Mouse (Mus musculus) c-Kit-positive CD71-positive TER-119-positive erythroid progenitor cells, embryonic 14.5 days (primary cell): ENCODE results near the gene Hcrtr1.

Experiments used
- DNase-seq: peaks from one replicate; pipeline ENCODE4 v3.0.0-alpha.2; 2013; ENCODE audit warnings: low spot score

The Hcrtr1 gene

DNA sequence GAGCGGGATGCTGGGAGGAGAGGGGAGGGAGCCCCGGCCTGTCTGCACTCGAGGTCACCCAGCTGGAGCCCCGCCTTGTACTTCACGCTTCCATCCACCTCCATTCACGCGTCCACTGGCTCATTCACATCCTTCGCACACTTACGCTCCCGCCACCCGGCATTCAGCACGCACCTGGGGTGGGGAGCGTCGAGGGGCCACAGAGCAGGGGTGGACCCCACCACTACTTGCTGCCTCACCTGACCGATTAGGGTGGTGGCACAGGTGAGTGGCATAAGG, at the start of gene Hcrtr1:
Gene Hcrtr1 (minus strand): TSS at position 146 of the 279 bp plus-strand sequence.
- DNase-seq, result no peak

DNA sequence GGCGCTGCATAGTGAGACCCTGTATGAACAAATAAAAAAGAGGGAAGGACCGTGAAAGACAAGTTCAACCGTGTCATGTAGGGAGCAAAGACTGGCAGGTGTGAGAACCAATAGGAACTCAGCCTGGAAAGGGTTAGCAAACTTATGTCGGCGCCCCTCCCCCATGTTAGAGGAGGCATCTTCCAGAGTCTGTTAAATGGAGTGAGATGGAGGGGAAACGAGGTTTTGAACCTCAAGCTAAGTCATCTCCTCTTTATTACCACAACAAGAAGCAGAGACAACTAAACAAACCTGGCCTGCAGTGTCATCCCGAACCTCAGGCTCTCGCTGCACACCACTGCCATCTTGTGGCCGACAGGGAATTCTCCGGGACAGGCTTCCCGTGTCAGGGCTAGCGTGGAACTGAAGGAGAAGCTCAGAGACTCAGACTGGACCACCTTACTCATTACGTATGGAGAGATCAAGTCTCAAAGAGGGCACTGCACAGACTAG, 49.7 kb upstream of the Hcrtr1 start:
- peak; percentile 71 for DNase-seq

DNA sequence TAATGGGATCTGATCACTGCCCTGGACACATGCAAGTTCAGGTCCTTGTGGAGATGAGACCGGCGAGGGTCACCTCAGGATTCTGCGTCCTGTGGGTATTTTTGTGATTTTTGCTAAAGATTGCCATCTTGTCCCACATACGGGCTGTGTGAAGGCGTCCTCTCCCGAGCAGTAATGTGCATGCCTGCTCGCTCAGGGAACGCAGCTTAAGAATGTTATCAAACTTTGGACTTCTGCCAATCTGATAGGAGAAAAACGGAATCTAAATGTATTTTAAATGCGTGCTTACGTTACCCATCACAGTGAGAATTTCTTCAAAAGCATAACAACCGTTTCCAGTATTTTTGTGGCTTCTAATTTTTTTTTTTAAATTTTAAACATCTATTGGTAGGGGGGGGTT, 47.7 kb upstream of the Hcrtr1 start:
- DNase-seq, result no peak

DNA sequence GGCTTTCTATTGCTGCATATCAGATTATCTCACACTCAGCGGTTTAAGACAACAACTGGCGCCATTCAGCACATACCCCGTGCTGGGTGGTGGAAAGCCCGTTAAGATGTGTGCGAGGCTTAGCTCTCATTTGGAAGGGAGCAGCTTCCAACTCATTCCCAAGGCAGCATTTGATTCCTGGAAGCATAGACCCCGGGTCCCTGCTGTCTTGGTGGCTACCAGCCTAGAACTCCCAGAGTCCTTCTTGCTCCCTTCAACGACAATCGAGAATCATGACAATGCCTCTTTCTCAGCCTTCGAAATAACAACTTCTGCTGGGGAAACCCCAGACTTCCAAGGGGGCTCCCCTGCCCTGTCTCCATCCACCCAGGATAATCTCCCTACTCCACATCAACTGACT, 47.3 kb upstream of the Hcrtr1 start:
- no peak for DNase-seq

DNA sequence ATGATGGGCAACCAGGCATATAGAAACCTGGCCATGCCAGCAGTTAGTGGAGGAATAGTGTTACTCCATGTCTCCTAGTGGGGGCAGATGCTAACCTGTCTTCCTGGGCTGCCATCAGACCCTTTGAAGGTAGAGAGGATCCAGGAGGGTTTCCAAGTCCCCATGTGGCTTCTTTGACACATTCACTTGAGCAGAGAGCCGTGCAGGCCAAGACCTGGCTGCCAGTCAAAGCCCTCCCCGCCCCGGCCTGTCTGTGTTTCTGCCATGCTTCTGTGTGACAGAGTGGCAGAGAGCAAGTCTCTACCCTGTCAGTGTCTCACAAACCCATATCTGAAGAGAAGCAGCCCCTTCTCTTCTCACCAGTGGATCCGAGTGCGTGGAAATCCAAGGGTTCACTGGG, 44.7 kb upstream of the Hcrtr1 start:
- no peak for DNase-seq

DNA sequence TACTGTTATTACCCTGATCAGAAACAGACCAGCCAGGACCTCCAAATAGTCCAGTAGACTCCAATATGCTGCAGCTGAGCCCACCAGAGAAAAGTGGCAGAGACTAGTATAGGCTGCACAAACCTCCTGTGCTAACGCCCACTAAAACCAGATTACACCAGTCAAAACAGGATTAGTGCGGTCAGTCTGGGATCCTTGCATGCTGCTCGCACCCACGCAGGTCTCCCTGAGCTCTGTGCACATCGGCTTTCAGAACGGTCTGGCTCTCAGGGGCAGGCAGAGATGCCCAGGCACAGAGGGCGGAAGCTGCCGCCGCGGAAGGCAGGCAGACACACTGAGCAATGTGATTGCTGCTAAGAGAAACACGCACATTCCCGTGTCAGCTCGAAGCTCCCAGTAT, 43.9 kb upstream of the Hcrtr1 start:
- no peak for DNase-seq

DNA sequence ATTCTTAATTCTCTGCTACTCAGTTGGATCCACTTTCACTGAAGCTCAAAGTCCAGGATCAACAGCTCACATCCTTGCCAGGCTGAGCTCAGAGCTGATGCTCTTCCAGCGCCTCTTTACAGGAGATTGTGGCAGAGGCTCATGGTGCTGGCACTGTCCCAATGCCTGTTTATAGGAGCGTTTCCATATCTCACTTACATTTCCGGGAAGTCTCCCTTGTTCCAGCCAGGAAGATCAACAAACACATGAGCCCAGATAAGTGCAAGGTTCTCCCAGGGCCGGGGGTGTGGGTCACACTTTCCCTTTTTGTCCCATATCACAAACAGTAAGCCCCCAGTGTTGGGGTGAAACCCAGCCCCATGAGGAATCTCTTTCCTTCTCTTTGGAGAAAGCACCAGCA, 42.7 kb upstream of the Hcrtr1 start:
- DNase-seq, result no peak

DNA sequence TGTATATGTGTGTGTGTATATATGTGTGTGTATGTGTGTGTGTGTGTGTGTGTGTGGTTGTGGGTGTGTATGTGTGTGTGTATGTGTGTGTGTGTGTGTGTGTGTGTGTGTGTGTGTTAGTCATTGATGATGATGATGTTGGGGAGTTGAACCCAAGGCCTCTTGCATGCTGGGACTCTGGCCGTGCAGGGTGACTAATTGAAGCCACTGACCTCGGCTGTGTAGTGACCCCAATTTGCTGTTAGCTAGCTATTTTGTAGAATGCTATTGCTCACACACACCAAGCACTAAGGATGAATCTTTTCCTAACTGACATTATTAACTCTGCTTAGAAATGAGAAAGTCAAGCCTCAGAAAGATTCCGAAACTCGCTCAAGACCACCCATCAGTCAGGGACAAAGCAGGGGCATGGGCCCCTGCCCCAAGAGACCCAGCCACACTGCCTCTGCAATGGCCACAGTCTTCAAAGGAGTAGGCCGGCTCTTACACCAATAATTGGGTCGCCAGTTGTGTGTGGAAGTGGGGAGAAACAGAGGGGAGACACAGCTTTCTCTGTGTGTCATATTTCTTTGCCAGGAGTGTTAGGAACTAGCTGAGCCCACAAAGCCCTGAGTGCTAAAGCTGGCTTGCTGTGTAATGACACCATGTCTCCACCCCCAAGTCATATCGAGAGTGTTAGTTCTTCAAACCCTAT, 41.9 kb upstream of the Hcrtr1 start:
- no peak for DNase-seq

DNA sequence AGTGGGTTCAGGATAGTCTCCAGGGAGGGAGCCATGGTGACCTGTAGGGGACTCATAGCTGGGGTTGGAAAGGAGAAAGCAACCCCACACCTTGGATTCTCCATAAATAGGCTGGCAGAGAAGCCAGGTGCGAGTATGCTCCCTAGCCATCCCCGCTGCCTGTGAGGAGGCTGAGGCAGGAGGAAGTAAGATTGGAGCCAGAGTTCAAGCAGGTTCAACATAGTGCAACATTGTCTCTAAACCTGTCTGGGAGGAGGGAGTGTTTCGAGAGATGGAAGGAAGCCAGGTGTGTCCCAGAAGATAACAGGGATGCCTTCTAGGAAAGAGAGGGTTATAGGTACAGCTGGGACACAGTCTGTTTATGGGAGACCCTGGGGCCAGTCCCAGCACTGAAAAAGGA, 40.7 kb upstream of the Hcrtr1 start:
- no peak for DNase-seq

DNA sequence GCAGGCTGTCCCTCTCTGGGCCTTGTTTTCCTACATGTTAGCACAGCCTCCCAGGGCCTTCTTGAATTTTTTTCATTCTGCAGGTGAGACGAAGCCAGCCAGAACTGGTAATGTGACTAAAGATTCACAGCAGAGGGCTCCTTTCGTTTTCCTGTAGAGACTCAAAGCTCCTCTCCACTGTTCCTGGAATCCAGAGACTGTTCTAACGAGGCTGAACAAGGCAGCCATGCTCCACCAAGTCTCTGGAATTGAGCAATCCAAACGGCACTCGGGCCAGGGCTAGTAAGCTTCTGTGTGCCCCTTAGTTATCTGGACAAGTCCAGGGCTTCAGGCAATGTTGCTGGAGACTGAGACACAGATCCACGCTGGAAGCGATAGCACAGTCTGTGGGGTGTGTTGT, 38.4 kb upstream of the Hcrtr1 start:
- DNase-seq, result no peak

DNA sequence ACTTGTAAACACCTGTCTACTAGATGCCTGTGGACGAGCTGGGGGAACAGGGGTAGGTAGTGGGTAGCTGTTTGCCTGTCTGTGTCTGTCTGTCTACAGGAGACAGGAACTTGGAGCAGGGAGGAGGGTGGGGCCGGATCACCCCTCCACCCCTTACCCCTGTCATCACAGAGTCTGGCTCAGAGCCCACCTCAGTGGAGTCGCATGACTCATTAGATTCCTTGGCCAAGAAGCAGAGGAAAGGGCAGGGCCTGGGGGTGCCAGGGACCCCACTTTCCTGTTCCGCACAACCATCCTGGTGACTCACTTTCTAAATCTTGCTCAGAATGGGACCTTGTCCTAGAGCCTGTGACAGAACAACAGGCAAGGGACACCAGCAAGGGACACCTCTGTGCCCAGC, 37.9 kb upstream of the Hcrtr1 start:
- DNase-seq, result no peak

DNA sequence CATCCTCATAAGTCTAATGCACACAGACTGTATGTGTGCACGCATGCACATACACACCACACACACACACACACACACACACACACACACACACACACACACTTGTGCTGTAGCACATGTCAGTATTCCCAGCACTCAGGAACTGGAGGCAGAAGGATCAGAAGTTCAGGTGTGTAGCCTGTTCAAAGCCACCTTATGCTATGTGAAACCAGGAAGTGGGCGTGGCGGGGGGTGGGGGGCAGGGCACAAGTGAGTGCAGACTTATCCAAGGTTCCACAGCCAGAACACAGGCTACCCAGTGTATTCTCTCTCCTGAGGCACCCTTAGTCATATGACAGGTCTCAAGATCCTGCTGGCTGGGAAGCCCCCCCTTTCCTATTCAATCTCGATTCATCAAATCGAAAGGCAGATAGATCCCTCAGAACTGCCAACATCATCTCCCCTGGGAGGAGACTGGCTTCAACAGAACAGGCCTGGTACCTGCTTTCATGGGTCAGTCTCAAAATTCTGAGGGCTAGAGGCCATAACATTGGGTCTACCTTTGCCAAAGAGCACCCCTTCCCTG, 37.1 kb upstream of the Hcrtr1 start:
- DNase-seq, result no peak

DNA sequence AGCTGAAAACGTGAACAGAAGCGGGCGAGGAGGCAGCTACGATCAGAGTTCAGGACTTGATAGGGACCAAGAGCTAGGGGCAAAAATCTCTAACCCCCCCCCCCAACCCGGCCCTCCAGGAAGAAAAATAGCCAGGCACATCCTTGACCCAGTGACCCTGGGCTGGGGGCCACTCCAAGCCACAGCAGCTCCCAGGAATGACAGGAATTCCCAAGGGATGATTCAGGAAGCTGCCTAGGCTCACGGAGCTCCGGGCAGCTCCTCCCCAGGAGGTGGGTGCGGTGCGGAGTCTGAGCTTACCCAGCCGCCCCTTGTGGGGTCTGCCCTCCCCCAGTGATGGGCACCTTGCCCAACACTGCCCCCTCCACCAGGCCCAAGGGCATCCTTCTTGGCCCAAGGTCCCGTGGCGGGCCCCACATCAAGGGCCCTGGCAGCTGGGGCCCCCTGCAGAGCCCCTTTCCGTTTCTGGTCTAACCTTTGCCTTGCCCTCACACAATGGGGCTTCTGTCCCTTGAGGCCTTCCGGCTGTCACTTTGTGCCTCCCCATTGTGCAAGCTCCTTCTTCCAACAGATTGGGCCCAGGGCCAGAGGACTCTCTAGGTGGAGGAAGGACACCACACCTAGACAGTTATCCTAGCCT, 36.0 kb upstream of the Hcrtr1 start, which contains the start of gene Tinagl1:
Gene Tinagl1 (minus strand): TSS at position 51 of the 640 bp plus-strand sequence.
- no peak for DNase-seq

DNA sequence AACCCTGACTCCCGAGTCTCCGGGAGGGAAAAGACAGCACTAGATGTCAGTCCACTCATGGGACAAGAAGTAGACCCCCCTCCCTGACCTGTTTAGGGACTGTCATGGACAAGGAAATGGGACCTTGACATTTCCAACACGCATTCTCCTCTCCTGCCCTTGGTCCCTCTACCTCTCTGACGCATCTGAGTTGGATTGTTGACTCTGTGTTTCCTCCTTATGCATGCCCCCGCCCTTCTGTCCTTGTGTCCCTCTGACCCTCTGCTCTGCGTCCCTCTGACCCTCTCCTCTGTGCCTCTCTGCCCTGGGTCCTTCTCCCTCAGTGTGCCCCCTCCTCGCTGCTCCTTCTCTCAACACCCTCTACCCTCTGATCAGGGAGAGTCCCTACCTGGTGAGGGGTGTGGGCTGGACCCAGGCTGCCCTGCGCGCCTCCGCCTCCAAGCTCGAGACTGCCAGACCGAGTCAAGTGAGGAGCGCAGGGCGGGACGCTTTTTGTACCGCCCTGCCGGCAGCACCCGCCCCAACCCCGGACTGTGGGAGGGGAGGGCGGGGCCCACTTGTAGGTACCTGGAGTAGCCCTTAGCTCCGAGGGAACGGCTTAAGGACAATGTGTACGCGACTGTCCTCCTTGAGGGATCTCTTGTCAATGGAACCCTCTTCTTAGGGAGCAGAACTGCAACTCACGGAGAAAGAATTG, 35.3 kb upstream of the Hcrtr1 start:
- DNase-seq, result peak; percentile 62

DNA sequence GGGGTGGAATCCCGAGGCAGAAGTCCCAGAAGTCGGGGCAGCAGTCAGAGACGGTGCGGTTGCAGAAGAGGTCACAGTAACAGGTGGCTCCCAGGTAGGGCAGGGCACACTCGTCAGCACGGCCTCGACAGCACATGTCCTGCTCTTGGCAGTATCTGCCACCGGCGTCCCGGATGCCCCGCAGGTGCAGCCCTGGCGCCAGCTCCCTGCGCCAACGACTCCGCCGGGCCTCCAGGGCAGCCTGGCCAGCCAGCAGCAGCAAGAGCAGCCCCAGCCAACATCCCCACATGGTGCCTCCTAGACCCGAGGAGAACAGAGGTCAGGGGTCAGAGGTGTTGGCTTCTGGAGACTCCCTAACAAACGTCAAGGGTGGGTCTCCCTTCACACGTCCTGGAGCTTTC, 34.8 kb upstream of the Hcrtr1 start:
- DNase-seq, result no peak

DNA sequence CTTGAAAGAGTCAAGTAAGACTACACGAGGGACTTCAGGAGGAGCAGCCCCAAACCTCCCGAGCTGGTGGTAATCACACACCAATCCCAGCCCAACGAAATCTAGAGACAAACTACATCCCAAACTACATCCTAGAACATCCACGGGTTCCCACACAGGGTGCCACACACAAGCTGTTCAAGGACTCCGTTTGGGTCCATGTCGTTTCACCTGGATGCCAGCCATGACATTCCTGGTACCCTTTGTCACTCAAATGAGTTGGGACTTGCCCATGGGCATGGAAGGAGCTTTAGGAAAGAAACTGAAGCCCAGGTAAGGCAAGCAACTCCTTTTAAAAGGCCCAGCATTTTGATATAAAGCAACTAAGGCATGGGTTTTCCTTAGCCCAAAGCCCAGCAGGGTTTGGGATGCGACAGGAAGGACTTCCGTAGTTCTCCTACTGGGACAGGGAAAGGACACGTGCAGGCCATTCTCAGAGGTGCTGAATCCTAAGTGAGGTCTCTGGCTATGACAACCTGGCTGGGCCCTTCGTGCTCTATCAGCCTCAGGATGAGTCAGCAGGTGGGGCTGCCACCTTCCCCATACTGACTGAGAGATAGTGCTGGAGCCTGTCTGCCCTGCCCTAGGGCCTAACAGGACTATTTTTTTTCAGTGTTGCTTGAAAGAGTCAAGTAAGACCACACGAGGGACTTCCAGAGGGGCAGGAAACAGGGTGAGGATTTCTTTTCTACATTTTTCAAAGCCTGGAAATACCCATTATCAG, 34.1 kb upstream of the Hcrtr1 start:
- peak; percentile 65 for DNase-seq

DNA sequence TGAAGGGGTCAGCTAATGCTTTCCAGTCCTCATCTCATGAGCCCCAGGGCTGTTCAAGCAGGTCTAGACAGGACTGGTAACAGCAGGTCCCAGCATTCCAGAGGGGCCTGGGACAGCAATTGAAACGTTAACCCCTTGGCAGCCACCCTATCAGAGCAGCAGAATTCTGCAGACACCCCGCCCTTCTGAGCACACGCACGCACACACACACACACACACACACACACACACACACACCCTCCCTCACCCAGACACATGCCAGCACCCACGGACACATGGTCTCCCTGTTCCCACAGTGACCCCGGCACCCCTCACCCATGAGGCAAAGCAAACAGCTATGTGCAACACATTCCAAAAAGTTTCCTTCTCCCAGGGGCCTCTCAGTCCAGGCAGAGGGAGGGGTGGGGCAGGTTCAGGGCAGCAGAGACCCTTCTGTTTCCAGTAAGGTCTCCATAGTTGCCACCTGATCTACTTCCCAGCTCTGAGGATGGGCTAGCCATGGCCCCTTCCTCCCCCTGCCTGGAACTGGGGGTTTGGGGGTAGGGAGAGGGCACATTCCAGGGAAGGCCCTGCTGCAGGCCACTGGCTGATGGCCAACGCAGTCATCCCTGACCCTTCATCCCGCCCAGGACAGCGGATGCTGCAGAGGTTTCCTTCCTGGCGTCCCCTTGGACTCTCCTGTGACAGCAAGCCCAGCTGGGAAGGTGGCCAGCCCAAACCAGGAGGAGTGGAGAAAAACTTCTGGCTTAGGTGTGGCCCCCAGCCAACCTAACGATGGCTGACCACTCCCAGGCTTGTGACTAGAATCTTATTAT, 33.0 kb upstream of the Hcrtr1 start:
- DNase-seq, result no peak

DNA sequence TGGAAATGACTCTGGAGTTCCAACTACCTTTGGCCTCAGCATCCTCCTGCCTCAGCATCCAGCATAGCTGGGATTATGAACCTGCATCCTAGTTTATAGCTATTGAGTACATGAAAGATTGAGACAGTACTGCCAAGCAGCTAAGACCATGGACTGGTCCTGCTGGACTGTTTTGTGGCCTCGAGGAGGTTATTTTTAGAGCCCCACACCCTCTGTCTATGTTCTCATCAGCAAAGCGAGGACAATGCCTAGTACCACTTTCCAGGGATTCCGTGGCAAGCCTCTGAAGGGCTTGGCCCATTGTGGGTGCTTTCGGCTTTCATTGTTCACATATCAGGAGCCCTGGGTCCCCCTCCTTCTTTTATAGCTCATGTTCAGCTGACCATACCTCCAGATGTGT, 31.2 kb upstream of the Hcrtr1 start:
- no peak for DNase-seq

DNA sequence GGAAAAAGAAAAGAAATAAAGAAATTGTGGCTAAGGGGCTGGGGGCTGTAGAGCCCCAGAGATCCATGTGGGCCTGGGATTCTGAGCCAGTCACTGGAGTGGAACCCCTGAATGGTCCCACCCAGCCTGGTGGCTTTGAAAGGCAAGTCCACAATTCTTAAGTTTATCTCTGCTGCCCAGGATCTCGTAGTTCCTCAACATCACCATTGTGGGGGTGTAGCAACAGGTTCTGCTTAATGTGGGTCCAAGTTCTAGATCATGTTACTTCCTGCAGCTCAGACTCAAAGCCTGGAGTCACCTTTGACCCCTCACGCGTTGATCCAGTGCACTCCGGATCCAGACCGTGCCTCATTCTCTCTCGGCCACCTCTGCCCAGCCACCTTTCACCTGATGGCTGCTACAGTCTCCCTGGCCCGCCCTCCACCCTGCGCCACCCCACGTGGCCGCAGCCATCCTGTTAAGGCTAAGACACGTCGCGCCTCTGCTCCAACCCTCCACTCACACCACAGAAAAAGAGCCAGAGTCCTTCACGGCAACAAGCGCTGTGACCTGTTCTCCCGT, 30.3 kb upstream of the Hcrtr1 start:
- no peak for DNase-seq

DNA sequence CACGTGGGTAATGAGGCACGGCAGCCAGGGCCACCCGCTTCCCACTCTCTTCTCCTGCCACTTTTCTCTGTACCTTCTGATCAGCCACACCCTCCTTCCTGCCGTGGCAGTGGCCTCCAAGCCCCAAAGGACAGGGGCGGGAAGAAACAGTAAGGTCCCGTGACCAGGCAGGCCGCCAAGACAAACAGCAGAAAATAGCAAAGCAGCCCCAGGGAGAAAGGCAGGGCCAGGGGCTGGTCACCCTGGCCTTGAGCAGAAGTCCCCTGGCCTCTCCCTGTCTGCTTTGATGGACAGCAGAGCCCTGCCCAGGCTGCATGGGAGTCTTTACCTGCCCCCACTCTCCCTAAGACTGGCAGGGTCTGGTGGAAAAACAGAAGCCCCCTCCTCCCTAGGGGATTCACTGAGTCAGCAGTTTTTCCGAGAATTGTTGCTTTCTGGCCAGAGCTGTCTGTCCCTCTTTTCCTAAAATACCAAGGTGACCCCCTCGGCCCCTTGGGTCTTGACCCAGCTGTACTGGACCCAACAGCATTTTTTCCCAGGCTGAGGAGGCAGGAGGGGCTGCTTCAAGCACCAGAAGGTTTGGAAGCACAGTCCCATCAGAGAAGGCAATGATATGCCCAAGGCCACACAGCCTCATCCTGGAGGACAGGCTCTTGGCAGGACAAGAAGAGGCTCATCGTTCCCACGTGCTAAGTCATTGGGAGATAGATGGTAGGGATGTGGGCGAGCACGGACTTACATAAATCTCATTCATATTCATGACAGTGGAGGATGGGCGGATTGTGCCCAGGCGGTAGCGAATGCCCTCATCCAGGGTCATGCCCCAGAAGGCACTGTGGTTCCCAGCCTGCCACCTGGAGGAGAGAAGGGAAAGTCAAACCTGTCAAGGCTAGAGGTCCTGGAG, 29.4 kb upstream of the Hcrtr1 start:
- no peak for DNase-seq
